Mouse (Mus musculus): ENCODE results near the gene Cdk4. TPM values are rescaled to one million over a fixed set of nuclear protein-coding genes. Genes with fewer than 3 reads are reported as not detected.

The Cdk4 gene
- polyA plus RNA-seq, 1 experiment from 2014 or later: 743 TPM

GRCm38 (mm10) chr10:127091507-127092396 is 28.4 kb downstream of the Cdk4 start:
- H3K4me1 ChIP-seq (replicated peaks): peaks cover 32% of the 10 kb centered on the region
- H3K4me2 ChIP-seq: peak overlapping the region; percentile 44
- ATAC-seq (ENCODE audit: low FRiP score, low read depth): peak; percentile 35; the same call in 1 of the 2 replicates
- H3K9me3 ChIP-seq: no peaks in the 10 kb centered on the region
- no peak overlapping the region for H3K27ac ChIP-seq (replicated peaks)
- WGBS: 14% methylated on average over 48 of the region's 51 CpGs
- H3K4me3 ChIP-seq: peak overlapping the region; percentile 18
- peaks cover 33% of the 10 kb centered on the region for H3K36me3 ChIP-seq
- H3K27me3 ChIP-seq: peaks cover 50% of the 10 kb centered on the region
- no peak overlapping the region for H3K9ac ChIP-seq

- ATAC-seq (ENCODE audit: low FRiP score, low read depth): no peak
- H3K4me3 ChIP-seq: no peak overlapping the region
- H3K4me2 ChIP-seq: no peak overlapping the region
- no peak overlapping the region for H3K9ac ChIP-seq
- 50% methylated on average over 4 of the region's 4 CpGs for WGBS
- peaks cover 31% of the 10 kb centered on the region for H3K36me3 ChIP-seq
- H3K4me1 ChIP-seq (replicated peaks): peaks cover 32% of the 10 kb centered on the region
- H3K27ac ChIP-seq (replicated peaks): no peak overlapping the region
- H3K27me3 ChIP-seq: peaks cover 41% of the 10 kb centered on the region
- no peaks in the 10 kb centered on the region for H3K9me3 ChIP-seq
Observed at GRCm38 (mm10) chr10:127092742-127093141, 29.4 kb downstream of the Cdk4 start.

DNA sequence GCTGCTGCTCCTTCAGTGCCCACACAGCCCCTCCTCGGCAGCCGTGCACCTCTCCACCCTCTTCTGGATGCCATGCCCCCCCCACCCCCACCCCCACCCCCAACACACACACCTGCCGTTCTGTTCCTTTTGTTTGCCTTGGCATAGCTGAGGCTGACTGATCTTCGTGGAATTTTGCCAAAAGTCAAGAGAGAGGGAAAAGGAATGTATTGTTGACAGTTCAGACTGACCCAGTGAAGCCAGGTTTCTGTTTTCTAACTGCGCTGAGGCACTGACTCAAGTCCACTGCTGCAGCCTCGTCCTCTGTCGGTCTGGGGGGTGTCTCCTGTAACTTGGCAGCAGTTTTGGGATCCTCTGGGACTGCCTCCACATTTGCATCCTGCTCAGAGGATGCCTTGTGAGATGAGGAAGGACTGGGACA is 31.1 kb downstream of the Cdk4 start:
- H3K36me3 ChIP-seq: peaks cover 37% of the 10 kb centered on the region
- no peak overlapping the region for H3K9ac ChIP-seq
- peaks cover 26% of the 10 kb centered on the region for H3K27me3 ChIP-seq
- no peak overlapping the region for H3K4me2 ChIP-seq
- no peaks in the 10 kb centered on the region for H3K9me3 ChIP-seq
- H3K4me3 ChIP-seq: no peak overlapping the region
- H3K4me1 ChIP-seq (replicated peaks): peaks cover 32% of the 10 kb centered on the region
- WGBS: 28% methylated on average over 7 of the region's 7 CpGs
- peak overlapping the region; percentile 63 for H3K27ac ChIP-seq (replicated peaks)
- ATAC-seq (ENCODE audit: low FRiP score, low read depth): no peak

DNA sequence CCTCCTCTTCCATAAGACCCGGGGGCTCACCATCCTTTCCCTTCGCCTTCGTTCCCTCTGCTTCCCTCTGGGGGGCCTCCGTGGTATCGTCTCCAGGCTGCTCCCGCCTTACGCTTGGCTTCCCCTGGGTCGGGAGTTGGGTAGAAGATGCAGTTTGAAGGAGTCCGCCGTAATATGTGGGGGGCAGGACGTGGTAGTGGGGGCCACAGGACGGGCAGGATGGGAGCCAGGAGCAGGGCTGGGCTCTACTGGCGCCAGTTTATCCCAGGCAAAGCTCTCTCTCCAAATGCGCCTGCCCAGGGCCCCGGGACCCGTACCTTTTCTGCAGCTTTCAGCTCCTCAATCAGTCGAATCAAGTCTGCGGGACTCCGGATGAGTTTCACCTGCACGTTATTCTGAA is 35.2 kb downstream of the Cdk4 start:
- Histone ChIP-seq H3K4me1 (replicated peaks) (peaks cover 14% of the 10 kb centered on the region), H3K27me3 (no peaks in the 10 kb centered on the region), H3K4me2 (no peak overlapping the region), H3K4me3 (no peak overlapping the region), H3K27ac (replicated peaks) (no peak overlapping the region), H3K9me3 (no peaks in the 10 kb centered on the region), H3K36me3 (peaks cover 48% of the 10 kb centered on the region), H3K9ac (no peak overlapping the region)
- 79% methylated on average over 20 of the region's 20 CpGs for WGBS
- ATAC-seq (ENCODE audit: low FRiP score, low read depth): no peak

- no peak for ATAC-seq (ENCODE audit: low FRiP score, low read depth)
Observed at GRCm38 (mm10) chr10:127099191-127099590, 35.9 kb downstream of the Cdk4 start.

DNA sequence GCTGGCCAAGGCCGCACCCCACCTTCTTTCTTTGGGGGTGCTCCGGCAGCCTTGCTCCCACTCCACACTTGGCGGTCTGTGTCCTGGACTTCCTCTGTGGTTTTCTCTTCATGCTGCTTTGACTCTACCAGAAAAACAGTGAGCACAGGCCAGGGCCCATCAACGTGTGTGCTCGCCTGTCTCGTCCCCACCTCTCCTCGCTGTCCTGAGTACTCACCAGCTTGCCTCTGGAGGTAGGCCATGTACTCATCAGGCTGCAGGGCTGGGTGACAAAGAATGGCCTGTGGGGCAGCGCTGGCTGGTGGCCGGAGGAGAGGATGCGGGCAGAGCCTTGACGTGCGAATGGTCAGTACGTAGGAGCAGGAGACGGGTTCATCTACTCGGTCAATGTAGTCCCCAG is 36.5 kb downstream of the Cdk4 start:
- WGBS: 94% methylated on average over 15 of the region's 15 CpGs
- no peak overlapping the region for H3K9ac ChIP-seq
- H3K4me2 ChIP-seq: no peak overlapping the region
- H3K36me3 ChIP-seq: peaks cover 50% of the 10 kb centered on the region
- no peak overlapping the region for H3K27ac ChIP-seq (replicated peaks)
- H3K4me3 ChIP-seq: no peak overlapping the region
- H3K4me1 ChIP-seq (replicated peaks): peaks cover 4% of the 10 kb centered on the region
- no peaks in the 10 kb centered on the region for H3K27me3 ChIP-seq
- no peak for ATAC-seq (ENCODE audit: low FRiP score, low read depth)
- H3K9me3 ChIP-seq: no peaks in the 10 kb centered on the region

More at GRCm38 (mm10) chr10:127099191-127099590, 35.9 kb downstream of the Cdk4 start:
- 90% methylated on average over 10 of the region's 10 CpGs for WGBS
- H3K27me3 ChIP-seq: no peaks in the 10 kb centered on the region
- no peak overlapping the region for H3K27ac ChIP-seq (replicated peaks)
- peaks cover 48% of the 10 kb centered on the region for H3K36me3 ChIP-seq
- H3K9ac ChIP-seq: no peak overlapping the region
- H3K4me2 ChIP-seq: no peak overlapping the region
- no peak overlapping the region for H3K4me3 ChIP-seq
- no peaks in the 10 kb centered on the region for H3K9me3 ChIP-seq
- H3K4me1 ChIP-seq (replicated peaks): peaks cover 11% of the 10 kb centered on the region

DNA sequence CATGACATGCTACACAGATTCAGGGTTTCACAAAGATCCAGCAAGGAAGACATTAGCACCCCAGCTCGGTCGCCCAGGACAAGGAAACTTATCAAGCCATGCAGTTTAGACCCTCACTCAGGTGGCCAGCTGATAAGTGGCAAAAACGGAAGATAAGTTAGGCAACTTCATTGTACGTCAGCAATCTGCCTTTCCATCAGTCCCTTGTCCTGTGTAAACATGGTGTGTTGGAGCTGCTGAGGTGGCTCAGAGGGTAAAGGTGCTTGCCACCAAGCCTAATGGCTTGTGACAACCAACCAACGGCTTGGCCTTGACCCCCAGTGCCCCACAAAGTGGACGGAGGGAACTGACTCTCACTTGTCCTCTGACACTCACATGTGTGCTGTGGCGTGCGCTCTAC is 37.1 kb downstream of the Cdk4 start:
- H3K36me3 ChIP-seq: peaks cover 56% of the 10 kb centered on the region

GRCm38 (mm10) chr10:127101151-127101550 is 37.8 kb downstream of the Cdk4 start:
- no peak for ATAC-seq (ENCODE audit: low FRiP score, low read depth)
- H3K27me3 ChIP-seq: no peaks in the 10 kb centered on the region
- no peaks in the 10 kb centered on the region for H3K9me3 ChIP-seq
- no peak overlapping the region for H3K9ac ChIP-seq
- no peak overlapping the region for H3K4me2 ChIP-seq
- no peak overlapping the region for H3K4me3 ChIP-seq
- WGBS: 88% methylated on average over 6 of the region's 6 CpGs
- no peaks in the 10 kb centered on the region for H3K4me1 ChIP-seq (replicated peaks)
- peaks cover 55% of the 10 kb centered on the region for H3K36me3 ChIP-seq
- no peak overlapping the region for H3K27ac ChIP-seq (replicated peaks)

More for the DNA sequence above, 37.1 kb downstream of the Cdk4 start:
- H3K4me1 ChIP-seq (replicated peaks): no peaks in the 10 kb centered on the region
- no peak overlapping the region for H3K4me2 ChIP-seq
- no peaks in the 10 kb centered on the region for H3K9me3 ChIP-seq
- no peak for ATAC-seq (ENCODE audit: low FRiP score, low read depth)
- no peaks in the 10 kb centered on the region for H3K27me3 ChIP-seq
- H3K27ac ChIP-seq (replicated peaks): no peak overlapping the region
- no peak overlapping the region for H3K4me3 ChIP-seq
- H3K9ac ChIP-seq: no peak overlapping the region
- WGBS: 90% methylated on average over 8 of the region's 8 CpGs

- peaks cover 39% of the 10 kb centered on the region for H3K36me3 ChIP-seq
- no peak for ATAC-seq (ENCODE audit: low FRiP score, low read depth)
- no peak overlapping the region for H3K4me3 ChIP-seq
- no peak overlapping the region for H3K27ac ChIP-seq (replicated peaks)
- WGBS: 90% methylated on average over 7 of the region's 7 CpGs
- no peak overlapping the region for H3K4me2 ChIP-seq
- no peaks in the 10 kb centered on the region for H3K27me3 ChIP-seq
- H3K4me1 ChIP-seq (replicated peaks): no peaks in the 10 kb centered on the region
- H3K9ac ChIP-seq: no peak overlapping the region
- no peaks in the 10 kb centered on the region for H3K9me3 ChIP-seq
Observed at GRCm38 (mm10) chr10:127103631-127104030, 40.3 kb downstream of the Cdk4 start.

- WGBS: 94% methylated on average over 16 of the region's 16 CpGs
- no peaks in the 10 kb centered on the region for H3K4me1 ChIP-seq (replicated peaks)
- no peak overlapping the region for H3K27ac ChIP-seq (replicated peaks)
- no peaks in the 10 kb centered on the region for H3K9me3 ChIP-seq
- no peak overlapping the region for H3K4me3 ChIP-seq
- no peak for ATAC-seq (ENCODE audit: low FRiP score, low read depth)
- no peaks in the 10 kb centered on the region for H3K27me3 ChIP-seq
- no peak overlapping the region for H3K4me2 ChIP-seq
- no peak overlapping the region for H3K9ac ChIP-seq
- H3K36me3 ChIP-seq: peaks cover 26% of the 10 kb centered on the region
Observed at GRCm38 (mm10) chr10:127107563-127108261, 44.4 kb downstream of the Cdk4 start.

GRCm38 (mm10) chr10:127108262-127108583 is 44.9 kb downstream of the Cdk4 start:
- no peak for ATAC-seq (ENCODE audit: low FRiP score, low read depth)
- Histone ChIP-seq H3K27ac (replicated peaks) (no peak overlapping the region), H3K4me3 (no peak overlapping the region), H3K9ac (no peak overlapping the region), H3K27me3 (no peaks in the 10 kb centered on the region), H3K4me1 (replicated peaks) (no peaks in the 10 kb centered on the region), H3K9me3 (no peaks in the 10 kb centered on the region), H3K4me2 (no peak overlapping the region), H3K36me3 (peaks cover 31% of the 10 kb centered on the region)
- 83% methylated on average over 3 of the region's 3 CpGs for WGBS
